Comparison of ENCODE assay signal across 26 mouse cellular contexts in the genomic region with DNA sequence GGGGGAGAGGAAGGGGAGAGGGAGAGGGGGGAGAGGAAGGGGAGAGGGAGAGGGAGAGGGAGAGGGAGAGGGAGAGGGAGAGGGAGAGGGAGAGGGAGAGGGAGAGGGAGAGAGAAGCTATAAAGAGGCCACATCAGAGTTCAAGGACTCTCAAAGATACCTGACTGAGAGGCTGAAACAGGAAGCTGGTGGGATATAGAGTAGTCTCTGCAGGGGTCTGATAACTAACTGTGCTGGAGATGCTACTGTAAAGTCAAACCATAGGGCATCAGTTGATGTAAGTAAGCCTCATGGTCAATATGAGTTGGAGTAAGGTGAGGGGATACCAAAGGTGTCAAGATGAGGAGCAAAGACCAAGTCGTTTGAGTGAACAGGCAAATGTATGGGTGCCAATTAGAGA.
"Had no signal": no experiment of that assay in that cellular context is flagged by ENCODE, and none has a peak within 500 bp of the region (broad histone marks: within the 10 kb centered on the region; RNA-seq: fewer than 3 reads in every experiment).

No protein-coding gene starts in this region.

- H3K9ac ChIP-seq: embryonic facial prominence, embryonic 12.5 days; embryonic facial prominence, embryonic 13.5 days; embryonic facial prominence, embryonic 15.5 days; forebrain, embryonic 12.5 days; forebrain, embryonic 13.5 days; forebrain, embryonic 15.5 days; forebrain, postnatal 0 days had no signal

- H3K4me3 ChIP-seq: embryonic facial prominence, embryonic 10.5 days; embryonic facial prominence, embryonic 12.5 days; embryonic facial prominence, embryonic 13.5 days; embryonic facial prominence, embryonic 15.5 days; erythroblast, embryonic 14.5 days; forebrain, embryonic 10.5 days; forebrain, embryonic 12.5 days; forebrain, embryonic 13.5 days; forebrain, embryonic 15.5 days; gastrocnemius, adult 2 months; heart, adult 2 months; heart, embryonic 10.5 days had no signal

- H3K9me3 ChIP-seq: embryonic facial prominence, embryonic 10.5 days; embryonic facial prominence, embryonic 12.5 days; embryonic facial prominence, embryonic 13.5 days; embryonic facial prominence, embryonic 15.5 days; forebrain, embryonic 10.5 days; forebrain, embryonic 12.5 days; forebrain, embryonic 13.5 days; forebrain, embryonic 15.5 days; heart, embryonic 10.5 days had no signal

- H3K27me3 ChIP-seq: embryonic facial prominence, embryonic 12.5 days; embryonic facial prominence, embryonic 13.5 days; embryonic facial prominence, embryonic 15.5 days; forebrain, embryonic 12.5 days; forebrain, embryonic 13.5 days; forebrain, embryonic 15.5 days had no signal

- H3K4me1 ChIP-seq: embryonic facial prominence, embryonic 10.5 days; embryonic facial prominence, embryonic 12.5 days; embryonic facial prominence, embryonic 13.5 days; embryonic facial prominence, embryonic 15.5 days; forebrain, embryonic 10.5 days; forebrain, embryonic 12.5 days; forebrain, embryonic 13.5 days; forebrain, embryonic 15.5 days; heart, embryonic 10.5 days had no signal

- H3K36me3 ChIP-seq: embryonic facial prominence, embryonic 10.5 days; embryonic facial prominence, embryonic 12.5 days; embryonic facial prominence, embryonic 13.5 days; embryonic facial prominence, embryonic 15.5 days; forebrain, embryonic 10.5 days; forebrain, embryonic 12.5 days; forebrain, embryonic 15.5 days; heart, embryonic 10.5 days had no signal

- DNase-seq: cerebellum, adult 9-10 months; cerebellum, adult 9-11 months; cerebellum, postnatal 10 days; cerebellum, postnatal 14 days; cerebellum, postnatal 25 days; cerebellum, postnatal 36 days; embryo, embryonic 11 days; forebrain, postnatal 0 days; gastrocnemius, adult 2 months; gastrocnemius, postnatal 10 days; gastrocnemius, postnatal 14 days; gastrocnemius, postnatal 25 days; gastrocnemius, postnatal 36 days; heart, adult 11 months; heart, adult 18-20 months; heart, adult 2 months had no signal

- H3K27ac ChIP-seq: embryonic facial prominence, embryonic 10.5 days; embryonic facial prominence, embryonic 12.5 days; embryonic facial prominence, embryonic 13.5 days; embryonic facial prominence, embryonic 15.5 days; forebrain, embryonic 10.5 days; forebrain, embryonic 12.5 days; forebrain, embryonic 13.5 days; forebrain, embryonic 15.5 days; gastrocnemius, adult 2 months; heart, adult 2 months; heart, embryonic 10.5 days had no signal
